Mouse (Mus musculus): Measurements from ENCODE around the gene Dapk2. TPM values are rescaled to one million over a fixed set of nuclear protein-coding genes. Genes with fewer than 3 reads are reported as not detected.

The Dapk2 gene
- polyA plus RNA-seq, 1 experiment from 2014 or later = 1.0 TPM

DNA sequence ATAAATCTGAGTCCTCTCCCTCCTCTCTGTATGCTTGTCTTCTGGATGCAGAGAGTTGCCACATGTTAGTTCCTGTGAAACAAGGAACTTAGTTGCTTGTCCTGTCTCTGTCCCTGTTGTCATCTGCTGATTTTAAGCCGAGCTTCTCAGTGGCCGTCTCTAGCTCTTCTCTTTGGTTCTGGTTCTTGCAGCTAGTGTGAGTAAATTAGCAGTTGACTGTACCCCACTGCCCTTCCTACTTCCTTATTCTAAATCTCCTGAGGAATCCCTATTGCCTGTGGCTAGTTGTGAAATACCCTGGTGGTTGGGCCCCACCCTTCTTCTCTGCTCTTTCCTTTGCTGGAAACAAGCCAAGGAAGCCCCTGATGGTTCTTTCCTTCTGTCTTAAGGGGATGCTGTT lies 26.6 kb upstream of the Dapk2 start:
- Histone ChIP-seq H3K4me2 (ENCODE audit: low read length) (no peak overlapping the region), H3K4me1 (replicated peaks; ENCODE audit: control insufficient read depth, insufficient read depth, low read length) (peaks cover 10% of the 10 kb centered on the region), H3K9ac (replicated peaks; ENCODE audit: low read depth, low read length) (no peak overlapping the region), H3K36me3 (ENCODE audit: control insufficient read depth, insufficient read depth) (no peaks in the 10 kb centered on the region), H3K27me3 (replicated peaks; ENCODE audit: control insufficient read depth, insufficient read depth, low read length) (no peaks in the 10 kb centered on the region), H3K4me3 (replicated peaks; ENCODE audit: low read length) (no peak overlapping the region), H3K9me3 (ENCODE audit: control insufficient read depth, low read length) (no peaks in the 10 kb centered on the region), H3K27ac (ENCODE audit: low read length) (no peak overlapping the region)
- WGBS = 88% methylated on average over 2 of the region's 2 CpGs
- no peak for ATAC-seq

DNA sequence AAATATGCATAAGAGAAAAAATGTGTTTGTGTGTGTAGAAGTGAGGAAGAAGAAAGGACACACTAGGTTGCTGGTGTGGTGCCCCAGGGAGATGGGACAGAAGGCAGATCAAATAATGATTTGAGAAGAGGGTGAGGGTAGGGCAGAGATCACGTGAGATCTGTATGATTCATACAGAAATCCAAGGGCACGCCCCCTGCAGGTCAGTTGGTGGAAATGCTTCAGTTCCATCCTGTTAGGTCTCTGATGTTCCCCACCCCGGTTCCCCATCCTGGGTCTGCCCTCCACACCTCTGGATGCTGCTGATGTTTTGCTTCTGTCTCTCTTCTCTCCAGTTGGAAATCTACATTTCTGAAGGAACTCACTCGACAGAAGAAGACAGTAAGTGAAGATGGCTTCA lies 22.1 kb upstream of the Dapk2 start:
- peaks cover 13% of the 10 kb centered on the region for H3K36me3 ChIP-seq (ENCODE audit: control insufficient read depth, insufficient read depth)
- no peaks in the 10 kb centered on the region for H3K9me3 ChIP-seq (ENCODE audit: control insufficient read depth, low read length)
- no peak overlapping the region for H3K27ac ChIP-seq (ENCODE audit: low read length)
- ATAC-seq = no peak
- no peak overlapping the region for H3K4me3 ChIP-seq (replicated peaks; ENCODE audit: low read length)
- 46% methylated on average over 4 of the region's 4 CpGs for WGBS
- no peak overlapping the region for H3K4me2 ChIP-seq (ENCODE audit: low read length)
- H3K4me1 ChIP-seq (replicated peaks; ENCODE audit: control insufficient read depth, insufficient read depth, low read length) = no peaks in the 10 kb centered on the region
- no peak overlapping the region for H3K9ac ChIP-seq (replicated peaks; ENCODE audit: low read depth, low read length)
- no peaks in the 10 kb centered on the region for H3K27me3 ChIP-seq (replicated peaks; ENCODE audit: control insufficient read depth, insufficient read depth, low read length)

DNA sequence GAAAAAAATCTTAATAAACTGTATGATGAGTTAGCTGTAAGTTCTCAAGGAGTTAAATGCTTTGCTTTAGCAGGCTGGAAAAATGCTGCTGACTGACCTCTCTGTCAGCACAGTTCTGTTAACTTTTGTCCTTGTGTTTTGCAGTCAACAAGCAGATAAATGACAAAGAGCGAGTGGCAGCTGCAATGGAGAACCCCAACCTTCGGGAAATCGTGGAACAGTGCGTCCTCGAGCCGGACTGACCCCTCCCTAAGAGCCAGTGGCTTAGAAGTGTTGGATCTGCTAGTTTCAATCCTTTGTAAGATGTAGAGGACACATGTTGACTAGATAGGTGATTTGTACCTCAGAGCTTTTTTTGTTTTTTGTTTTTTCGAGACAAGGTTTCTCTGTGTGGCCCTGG lies 19.8 kb upstream of the Dapk2 start:
- peaks cover 13% of the 10 kb centered on the region for H3K36me3 ChIP-seq (ENCODE audit: control insufficient read depth, insufficient read depth)

DNA sequence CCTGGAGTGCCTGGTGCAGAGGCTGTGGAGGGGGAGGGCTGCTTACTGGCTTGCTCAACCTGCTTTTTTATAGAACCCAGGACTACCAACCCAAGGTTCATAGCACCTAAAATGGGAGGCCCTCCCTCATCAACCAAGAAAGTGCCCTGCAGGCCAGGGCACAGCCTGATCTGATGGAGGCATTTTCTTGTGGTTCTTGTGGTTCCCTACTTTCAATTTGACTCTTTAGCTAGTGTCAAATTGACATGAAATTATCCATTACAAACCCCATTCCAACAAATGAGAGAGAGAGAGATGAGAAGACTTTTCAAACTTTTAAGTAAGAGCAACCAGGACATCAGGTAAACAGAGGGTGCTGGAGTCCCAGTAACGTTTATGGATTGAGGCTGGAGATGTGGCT lies 15.8 kb upstream of the Dapk2 start:
- H3K27me3 ChIP-seq (replicated peaks; ENCODE audit: control insufficient read depth, insufficient read depth, low read length) = no peaks in the 10 kb centered on the region
- H3K27ac ChIP-seq (ENCODE audit: low read length) = no peak overlapping the region
- peaks cover 9% of the 10 kb centered on the region for H3K36me3 ChIP-seq (ENCODE audit: control insufficient read depth, insufficient read depth)
- no peak overlapping the region for H3K4me2 ChIP-seq (ENCODE audit: low read length)
- H3K4me3 ChIP-seq (replicated peaks; ENCODE audit: low read length) = no peak overlapping the region
- 82% methylated on average over 1 of the region's 1 CpGs for WGBS
- H3K9ac ChIP-seq (replicated peaks; ENCODE audit: low read depth, low read length) = no peak overlapping the region
- H3K9me3 ChIP-seq (ENCODE audit: control insufficient read depth, low read length) = no peaks in the 10 kb centered on the region
- H3K4me1 ChIP-seq (replicated peaks; ENCODE audit: control insufficient read depth, insufficient read depth, low read length) = no peaks in the 10 kb centered on the region
- no peak for ATAC-seq

More for the DNA sequence above, 19.8 kb upstream of the Dapk2 start:
- WGBS = 96% methylated on average over 7 of the region's 7 CpGs
- Histone ChIP-seq H3K4me1 (replicated peaks; ENCODE audit: control insufficient read depth, insufficient read depth, low read length) (no peaks in the 10 kb centered on the region), H3K4me2 (ENCODE audit: low read length) (no peak overlapping the region), H3K4me3 (replicated peaks; ENCODE audit: low read length) (no peak overlapping the region), H3K27ac (ENCODE audit: low read length) (no peak overlapping the region), H3K9ac (replicated peaks; ENCODE audit: low read depth, low read length) (no peak overlapping the region), H3K27me3 (replicated peaks; ENCODE audit: control insufficient read depth, insufficient read depth, low read length) (no peaks in the 10 kb centered on the region), H3K9me3 (ENCODE audit: control insufficient read depth, low read length) (no peaks in the 10 kb centered on the region)
- no peak for ATAC-seq

DNA sequence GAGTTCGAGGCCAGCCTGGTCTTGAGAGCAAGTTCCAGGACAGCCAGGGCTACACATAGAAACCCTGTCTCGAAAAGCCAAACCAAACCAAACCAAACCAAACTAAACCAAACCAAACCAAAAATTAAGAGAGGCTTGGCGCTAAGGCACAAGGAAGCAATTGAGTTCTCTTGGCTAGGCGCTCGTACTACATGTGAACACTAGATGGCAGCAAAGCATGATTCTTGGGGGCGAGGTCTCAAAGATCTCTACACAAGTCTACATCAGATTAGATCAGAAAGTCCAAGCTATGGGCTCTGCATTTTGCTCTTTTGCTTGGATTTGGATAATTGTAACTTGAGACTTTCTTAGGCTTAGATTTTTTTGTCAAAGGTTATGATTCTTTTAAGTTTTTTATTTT lies 13.8 kb upstream of the Dapk2 start:
- Histone ChIP-seq H3K27me3 (replicated peaks; ENCODE audit: control insufficient read depth, insufficient read depth, low read length) (no peaks in the 10 kb centered on the region), H3K36me3 (ENCODE audit: control insufficient read depth, insufficient read depth) (0 out of 2 replicates have a peak, but pooled peaks cover 5% of the 10 kb centered on the region), H3K4me1 (replicated peaks; ENCODE audit: control insufficient read depth, insufficient read depth, low read length) (no peaks in the 10 kb centered on the region), H3K27ac (ENCODE audit: low read length) (no peak overlapping the region), H3K9me3 (ENCODE audit: control insufficient read depth, low read length) (no peaks in the 10 kb centered on the region), H3K4me2 (ENCODE audit: low read length) (no peak overlapping the region), H3K4me3 (replicated peaks; ENCODE audit: low read length) (no peak overlapping the region), H3K9ac (replicated peaks; ENCODE audit: low read depth, low read length) (no peak overlapping the region)
- ATAC-seq = peak; percentile 36; the same call in 1 of the 2 replicates
- 7% methylated on average over 6 of the region's 6 CpGs for WGBS

DNA sequence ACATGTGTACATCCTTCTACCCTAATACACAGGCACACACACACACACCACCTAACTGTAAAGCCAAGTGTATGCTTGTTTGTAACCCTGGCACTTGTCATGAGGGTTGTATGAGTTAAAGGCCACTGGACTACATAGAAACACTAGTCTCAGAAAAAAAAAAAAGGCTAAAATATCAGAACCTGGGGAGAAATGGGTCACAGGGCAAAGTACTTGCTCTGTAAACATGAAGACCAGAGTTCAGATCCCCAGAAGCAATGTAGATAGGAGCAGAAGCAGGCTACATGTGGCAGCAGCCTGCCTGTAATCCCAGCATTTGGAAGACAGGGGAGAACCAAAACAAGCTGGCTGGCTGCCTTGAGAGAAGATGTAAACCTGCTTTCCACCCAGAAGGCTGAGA lies 11.9 kb upstream of the Dapk2 start:
- H3K9ac ChIP-seq (replicated peaks; ENCODE audit: low read depth, low read length) = no peak overlapping the region
- no peaks in the 10 kb centered on the region for H3K4me1 ChIP-seq (replicated peaks; ENCODE audit: control insufficient read depth, insufficient read depth, low read length)
- no peak overlapping the region for H3K4me2 ChIP-seq (ENCODE audit: low read length)
- no peaks in the 10 kb centered on the region for H3K9me3 ChIP-seq (ENCODE audit: control insufficient read depth, low read length)
- H3K27ac ChIP-seq (ENCODE audit: low read length) = no peak overlapping the region
- no peaks in the 10 kb centered on the region for H3K36me3 ChIP-seq (ENCODE audit: control insufficient read depth, insufficient read depth)
- H3K4me3 ChIP-seq (replicated peaks; ENCODE audit: low read length) = no peak overlapping the region
- H3K27me3 ChIP-seq (replicated peaks; ENCODE audit: control insufficient read depth, insufficient read depth, low read length) = no peaks in the 10 kb centered on the region
- no peak for ATAC-seq

DNA sequence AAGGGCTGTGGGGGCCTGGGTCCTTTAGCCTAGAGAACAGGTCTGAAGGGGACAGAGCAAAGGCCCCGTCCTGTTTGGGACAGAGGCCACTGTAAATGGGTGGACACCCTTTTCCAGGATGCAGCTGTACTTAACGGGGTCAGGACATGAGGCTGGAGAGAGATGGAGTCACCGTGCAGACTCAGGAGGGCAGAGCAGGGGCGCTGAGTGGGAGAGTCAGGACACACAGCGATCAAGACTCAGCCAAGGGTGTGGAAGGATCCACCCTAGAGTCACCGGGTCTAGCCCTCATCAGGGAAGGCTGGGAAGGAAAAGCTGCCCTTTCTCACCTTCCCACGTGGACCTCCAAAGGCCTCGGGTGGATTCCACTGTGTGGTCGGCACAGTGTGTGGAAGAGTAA lies 6.0 kb upstream of the Dapk2 start:
- Histone ChIP-seq H3K36me3 (ENCODE audit: control insufficient read depth, insufficient read depth) (no peaks in the 10 kb centered on the region), H3K4me1 (replicated peaks; ENCODE audit: control insufficient read depth, insufficient read depth, low read length) (no peaks in the 10 kb centered on the region), H3K9me3 (ENCODE audit: control insufficient read depth, low read length) (no peaks in the 10 kb centered on the region), H3K27me3 (replicated peaks; ENCODE audit: control insufficient read depth, insufficient read depth, low read length) (no peaks in the 10 kb centered on the region), H3K27ac (ENCODE audit: low read length) (no peak overlapping the region), H3K9ac (replicated peaks; ENCODE audit: low read depth, low read length) (no peak overlapping the region), H3K4me2 (ENCODE audit: low read length) (no peak overlapping the region), H3K4me3 (replicated peaks; ENCODE audit: low read length) (no peak overlapping the region)
- WGBS = 73% methylated on average over 9 of the region's 9 CpGs
- no peak for ATAC-seq

DNA sequence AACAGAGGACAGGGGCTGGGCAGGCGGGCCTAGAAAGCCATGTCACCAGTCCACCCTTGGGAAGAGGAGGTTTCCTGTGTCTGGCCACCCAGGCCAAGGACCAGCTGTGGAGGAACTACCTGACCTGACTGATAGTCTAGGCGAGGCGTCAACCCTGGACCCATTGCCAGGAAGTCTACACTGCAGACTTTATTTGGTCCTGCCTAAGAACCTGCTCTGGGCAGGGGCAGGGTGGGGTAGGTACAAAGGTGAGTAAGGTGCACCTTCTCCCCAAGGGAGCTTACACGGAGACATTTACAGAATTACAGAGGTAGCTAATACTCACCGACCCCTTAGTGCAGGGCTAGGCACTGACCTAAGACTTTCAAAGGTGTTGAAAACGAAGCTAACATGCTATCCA lies 4.4 kb upstream of the Dapk2 start:
- no peak overlapping the region for H3K9ac ChIP-seq (replicated peaks; ENCODE audit: low read depth, low read length)
- ATAC-seq = no peak
- H3K4me3 ChIP-seq (replicated peaks; ENCODE audit: low read length) = no peak overlapping the region
- H3K36me3 ChIP-seq (ENCODE audit: control insufficient read depth, insufficient read depth) = no peaks in the 10 kb centered on the region
- 94% methylated on average over 6 of the region's 6 CpGs for WGBS
- H3K4me1 ChIP-seq (replicated peaks; ENCODE audit: control insufficient read depth, insufficient read depth, low read length) = peaks cover 4% of the 10 kb centered on the region; the same call in 1 of the 2 replicates
- H3K4me2 ChIP-seq (ENCODE audit: low read length) = no peak overlapping the region
- no peaks in the 10 kb centered on the region for H3K9me3 ChIP-seq (ENCODE audit: control insufficient read depth, low read length)
- H3K27ac ChIP-seq (ENCODE audit: low read length) = no peak overlapping the region
- H3K27me3 ChIP-seq (replicated peaks; ENCODE audit: control insufficient read depth, insufficient read depth, low read length) = no peaks in the 10 kb centered on the region

DNA sequence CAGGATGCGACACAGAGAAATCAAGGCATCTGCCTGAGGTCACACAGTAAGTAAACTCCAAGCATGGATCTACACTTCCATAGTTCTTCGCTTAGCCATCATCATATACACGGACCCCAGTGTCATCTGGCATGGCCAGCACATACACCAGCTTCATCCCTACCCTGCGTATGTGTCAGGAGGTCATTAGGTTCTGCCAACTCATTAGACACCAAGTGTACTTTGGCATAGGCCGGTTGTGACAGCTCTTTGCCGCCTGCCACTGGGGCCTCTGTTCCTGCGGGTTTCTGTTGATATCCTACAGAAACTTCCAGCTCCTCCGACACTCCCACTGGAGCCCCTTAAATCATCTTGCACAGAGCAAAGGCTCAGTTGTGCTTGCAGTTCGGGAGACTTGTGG lies 4.0 kb upstream of the Dapk2 start:
- Histone ChIP-seq H3K4me1 (replicated peaks; ENCODE audit: control insufficient read depth, insufficient read depth, low read length) (peaks cover 4% of the 10 kb centered on the region; the same call in 1 of the 2 replicates), H3K27ac (ENCODE audit: low read length) (no peak overlapping the region), H3K27me3 (replicated peaks; ENCODE audit: control insufficient read depth, insufficient read depth, low read length) (no peaks in the 10 kb centered on the region), H3K4me3 (replicated peaks; ENCODE audit: low read length) (no peak overlapping the region), H3K4me2 (ENCODE audit: low read length) (no peak overlapping the region), H3K9ac (replicated peaks; ENCODE audit: low read depth, low read length) (no peak overlapping the region), H3K9me3 (ENCODE audit: control insufficient read depth, low read length) (no peaks in the 10 kb centered on the region), H3K36me3 (ENCODE audit: control insufficient read depth, insufficient read depth) (no peaks in the 10 kb centered on the region)
- WGBS = 94% methylated on average over 9 of the region's 9 CpGs
- no peak for ATAC-seq

DNA sequence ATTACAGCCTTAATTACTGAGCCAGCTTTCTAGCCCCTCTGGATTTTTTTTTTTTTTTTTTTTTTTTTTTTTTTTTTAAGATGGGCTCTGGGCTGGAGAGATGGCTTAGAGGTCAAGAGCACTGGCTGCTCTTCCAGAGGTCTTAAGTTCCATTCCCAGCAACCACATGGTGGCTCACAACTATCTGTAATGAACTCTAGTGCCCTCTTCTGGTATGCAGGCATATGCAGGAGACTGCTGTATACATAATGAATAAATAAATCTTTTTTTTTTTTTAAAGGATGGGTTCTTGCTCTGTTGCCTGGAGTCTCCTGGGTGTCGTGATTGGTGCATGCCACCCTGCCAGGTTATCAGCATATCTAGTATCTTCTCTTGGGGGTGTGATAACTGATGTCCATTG lies 2.5 kb upstream of the Dapk2 start:
- 95% methylated on average over 1 of the region's 1 CpGs for WGBS
- Histone ChIP-seq H3K36me3 (ENCODE audit: control insufficient read depth, insufficient read depth) (no peaks in the 10 kb centered on the region), H3K4me3 (replicated peaks; ENCODE audit: low read length) (no peak overlapping the region), H3K4me1 (replicated peaks; ENCODE audit: control insufficient read depth, insufficient read depth, low read length) (peaks cover 4% of the 10 kb centered on the region; the same call in 1 of the 2 replicates), H3K27ac (ENCODE audit: low read length) (no peak overlapping the region), H3K9me3 (ENCODE audit: control insufficient read depth, low read length) (no peaks in the 10 kb centered on the region), H3K27me3 (replicated peaks; ENCODE audit: control insufficient read depth, insufficient read depth, low read length) (no peaks in the 10 kb centered on the region), H3K9ac (replicated peaks; ENCODE audit: low read depth, low read length) (no peak overlapping the region), H3K4me2 (ENCODE audit: low read length) (no peak overlapping the region)
- ATAC-seq = no peak

Measured in forebrain, embryonic 16.5 days (tissue).